Mouse (Mus musculus): Measurements from ENCODE around the gene Slx4ip.

- TF ChIP-seq GATA1 (IDR thresholded peaks at IDR 0.05; ENCODE audit: borderline replicate concordance, low read length) (no peak), FLI1 (IDR thresholded peaks at IDR 0.05; ENCODE audit: low read length) (no peak)
Measured at GRCm38 (mm10) chr2:137074313-137074620, 183.2 kb downstream of the Slx4ip start.

Data from megakaryocyte, embryonic 14.5 days (primary cell).